ENCODE assay signal across 15 mouse cellular contexts in the genomic region with DNA sequence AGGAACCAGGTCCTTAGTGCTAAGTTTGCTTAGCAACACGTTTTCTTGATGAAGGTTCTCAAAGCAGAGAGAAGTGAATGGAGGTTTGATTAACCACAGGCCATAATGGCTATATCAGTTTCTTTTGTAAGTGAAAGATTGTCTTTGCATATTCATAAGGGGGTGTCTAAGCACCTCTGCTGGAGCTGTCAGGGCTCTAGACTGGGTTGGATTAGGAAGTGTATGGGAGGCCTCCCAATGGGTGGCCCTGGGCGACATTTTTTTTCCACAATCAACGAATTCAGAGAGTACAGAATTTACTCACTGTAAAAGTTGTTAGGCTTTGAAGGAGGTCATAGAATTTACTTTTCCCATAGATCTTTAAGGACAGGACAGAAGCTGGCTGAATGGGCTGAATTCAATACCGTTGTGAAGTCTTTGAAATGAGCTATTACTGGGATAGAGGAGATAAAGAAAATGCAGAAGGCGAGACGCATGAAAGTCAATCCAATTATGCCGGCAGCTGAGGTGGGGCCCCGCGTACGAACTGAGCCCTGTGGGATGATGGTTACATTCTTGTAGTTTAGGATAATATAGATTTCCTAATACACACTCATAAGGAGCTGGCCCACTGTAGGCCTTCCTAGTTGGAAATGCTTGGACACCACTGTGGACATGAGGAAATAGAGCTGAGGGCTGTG.
DNase-seq lines count a peak whose midpoint lies in the region; ATAC-seq and TF ChIP-seq lines count a peak whose summit lies in the region.
"Had no signal": no experiment of that assay in that cellular context is flagged by ENCODE, and none has a peak within 500 bp of the region (broad histone marks: within the 10 kb centered on the region; RNA-seq: fewer than 3 reads in every experiment).

No protein-coding gene starts in this region.

- DNase-seq in neural tube, embryonic 11.5 days (ENCODE audit: low spot score): peak; percentile 32
- peak; percentile 91 for DNase-seq in midbrain, embryonic 11.5 days (ENCODE audit: low spot score, missing footprints)
- DNase-seq in left cerebral cortex, adult 8-10 months (ENCODE audit: low spot score in 2 of 2): no peak
- no peak for DNase-seq in left cerebral cortex, postnatal 25 days (ENCODE audit: low spot score in 2 of 2)
- DNase-seq: cerebellum, adult 2 months; gastrocnemius, postnatal 10 days; kidney, adult 11 months; kidney, postnatal 4 days; left cerebral cortex, postnatal 4 days had no signal

- H3K9ac ChIP-seq in neural tube, embryonic 11.5 days (ENCODE audit: low read length): no peak overlapping the region
- H3K9ac ChIP-seq in neural tube, embryonic 15.5 days (replicated peaks): no peak overlapping the region
- no peak overlapping the region for H3K9ac ChIP-seq in forebrain, embryonic 16.5 days (replicated peaks; ENCODE audit: low read depth, low read length)
- no peak overlapping the region for H3K9ac ChIP-seq in midbrain, embryonic 11.5 days (ENCODE audit: low read length)
- H3K9ac ChIP-seq in intestine, postnatal 0 days (ENCODE audit: low read depth, low read length): no peak overlapping the region
- H3K9ac ChIP-seq: lung, embryonic 15.5 days had no signal

- TF ChIP-seq CTCF in intestine, postnatal 0 days (IDR thresholded peaks at IDR 0.05; ENCODE audit: low read depth): no peak

- intact Hi-C loops in left cerebral cortex, postnatal 25 days (cut with DNase I): no loop called here

- 60% methylated on average over 10 of the region's 10 CpGs for WGBS in neural tube, embryonic 11.5 days
- 32% methylated on average over 10 of the region's 10 CpGs for WGBS in neural tube, embryonic 15.5 days
- 5% methylated on average over 10 of the region's 10 CpGs for WGBS in forebrain, embryonic 16.5 days
- WGBS in midbrain, embryonic 11.5 days: 28% methylated on average over 10 of the region's 10 CpGs
- 76% methylated on average over 10 of the region's 10 CpGs for WGBS in intestine, postnatal 0 days

- 0 out of 2 replicates have a peak overlapping the region, but pooled peaks have one; percentile 34 for H3K27ac ChIP-seq in neural tube, embryonic 11.5 days (ENCODE audit: low read depth, low read length)
- no peak overlapping the region for H3K27ac ChIP-seq in neural tube, embryonic 15.5 days (replicated peaks)
- peak overlapping the region; percentile 25 for H3K27ac ChIP-seq in forebrain, embryonic 16.5 days (ENCODE audit: low read length)
- peak overlapping the region; percentile 32; the same call in 1 of the 2 replicates for H3K27ac ChIP-seq in midbrain, embryonic 11.5 days (ENCODE audit: low read depth, low read length)
- H3K27ac ChIP-seq in intestine, postnatal 0 days (ENCODE audit: low read depth, low read length): no peak overlapping the region
- H3K27ac ChIP-seq: heart, embryonic 10.5 days; lung, embryonic 15.5 days had no signal

- no peaks in the 10 kb centered on the region for H3K27me3 ChIP-seq in neural tube, embryonic 11.5 days (ENCODE audit: control insufficient read depth, insufficient read depth, low read length)
- H3K27me3 ChIP-seq in neural tube, embryonic 15.5 days (replicated peaks): no peaks in the 10 kb centered on the region
- H3K27me3 ChIP-seq in forebrain, embryonic 16.5 days (replicated peaks; ENCODE audit: control insufficient read depth, insufficient read depth, low read length): no peaks in the 10 kb centered on the region
- no peaks in the 10 kb centered on the region for H3K27me3 ChIP-seq in midbrain, embryonic 11.5 days (ENCODE audit: control insufficient read depth, insufficient read depth, low read length)
- H3K27me3 ChIP-seq in intestine, postnatal 0 days (replicated peaks; ENCODE audit: control insufficient read depth, insufficient read depth, low read length): no peaks in the 10 kb centered on the region
- H3K27me3 ChIP-seq: lung, embryonic 15.5 days had no signal

- H3K4me2 ChIP-seq in neural tube, embryonic 11.5 days (ENCODE audit: low read depth): no peak overlapping the region
- H3K4me2 ChIP-seq in neural tube, embryonic 15.5 days: no peak overlapping the region
- H3K4me2 ChIP-seq in forebrain, embryonic 16.5 days (ENCODE audit: low read length): no peak overlapping the region
- H3K4me2 ChIP-seq in midbrain, embryonic 11.5 days: 0 out of 2 replicates have a peak overlapping the region, but pooled peaks have one; percentile 3
- no peak overlapping the region for H3K4me2 ChIP-seq in intestine, postnatal 0 days (replicated peaks; ENCODE audit: low read depth)
- H3K4me2 ChIP-seq: liver, embryonic 11.5 days; lung, embryonic 15.5 days had no signal

- peak; percentile 89 for ATAC-seq in neural tube, embryonic 11.5 days (ENCODE audit: insufficient read depth, low FRiP score, low TSS enrichment)
- no peak for ATAC-seq in neural tube, embryonic 15.5 days (ENCODE audit: low FRiP score)
- ATAC-seq in forebrain, embryonic 16.5 days: peak; percentile 90
- ATAC-seq in midbrain, embryonic 11.5 days (ENCODE audit: low FRiP score): peak; percentile 76
- ATAC-seq in intestine, postnatal 0 days: no peak

- no peaks in the 10 kb centered on the region for H3K9me3 ChIP-seq in neural tube, embryonic 11.5 days (ENCODE audit: control insufficient read depth, low read length)
- H3K9me3 ChIP-seq in neural tube, embryonic 15.5 days (replicated peaks): no peaks in the 10 kb centered on the region
- H3K9me3 ChIP-seq in forebrain, embryonic 16.5 days (ENCODE audit: control insufficient read depth, low read length): no peaks in the 10 kb centered on the region
- H3K9me3 ChIP-seq in midbrain, embryonic 11.5 days (ENCODE audit: control insufficient read depth, low read length): no peaks in the 10 kb centered on the region
- H3K9me3 ChIP-seq in intestine, postnatal 0 days (ENCODE audit: control insufficient read depth): no peaks in the 10 kb centered on the region
- H3K9me3 ChIP-seq: heart, embryonic 10.5 days; lung, embryonic 15.5 days had no signal

- H3K36me3 ChIP-seq in neural tube, embryonic 11.5 days (ENCODE audit: control insufficient read depth, insufficient read depth, low read length): no peaks in the 10 kb centered on the region; the same call in none of the 2 replicates
- H3K36me3 ChIP-seq in neural tube, embryonic 15.5 days: peaks cover 2% of the 10 kb centered on the region; the same call in 1 of the 2 replicates
- no peaks in the 10 kb centered on the region for H3K36me3 ChIP-seq in forebrain, embryonic 16.5 days (ENCODE audit: control insufficient read depth, insufficient read depth)
- H3K36me3 ChIP-seq in midbrain, embryonic 11.5 days (ENCODE audit: control insufficient read depth, insufficient read depth, low read length): no peaks in the 10 kb centered on the region
- H3K36me3 ChIP-seq in intestine, postnatal 0 days (ENCODE audit: control insufficient read depth, insufficient read depth): no peaks in the 10 kb centered on the region
- H3K36me3 ChIP-seq: heart, embryonic 10.5 days; lung, embryonic 15.5 days had no signal

- H3K4me3 ChIP-seq in neural tube, embryonic 11.5 days (ENCODE audit: low read depth, low read length): no peak overlapping the region
- no peak overlapping the region for H3K4me3 ChIP-seq in neural tube, embryonic 15.5 days (replicated peaks)
- no peak overlapping the region for H3K4me3 ChIP-seq in forebrain, embryonic 16.5 days (replicated peaks; ENCODE audit: low read length)
- no peak overlapping the region for H3K4me3 ChIP-seq in midbrain, embryonic 11.5 days (ENCODE audit: low read depth, low read length)
- H3K4me3 ChIP-seq in intestine, postnatal 0 days (ENCODE audit: low read depth, low read length): no peak overlapping the region
- H3K4me3 ChIP-seq: heart, embryonic 10.5 days; lung, embryonic 15.5 days had no signal

- peaks cover 7% of the 10 kb centered on the region; the same call in 1 of the 2 replicates for H3K4me1 ChIP-seq in neural tube, embryonic 11.5 days (ENCODE audit: control insufficient read depth, insufficient read depth, low read length)
- peaks cover 17% of the 10 kb centered on the region for H3K4me1 ChIP-seq in neural tube, embryonic 15.5 days
- H3K4me1 ChIP-seq in forebrain, embryonic 16.5 days (replicated peaks; ENCODE audit: control insufficient read depth, insufficient read depth, low read length): peaks cover 17% of the 10 kb centered on the region
- peaks cover 19% of the 10 kb centered on the region for H3K4me1 ChIP-seq in midbrain, embryonic 11.5 days (ENCODE audit: control insufficient read depth, insufficient read depth, low read length)
- no peaks in the 10 kb centered on the region for H3K4me1 ChIP-seq in intestine, postnatal 0 days (replicated peaks; ENCODE audit: control insufficient read depth, insufficient read depth, low read length)
- H3K4me1 ChIP-seq: heart, embryonic 10.5 days; lung, embryonic 15.5 days had no signal

Comparison
In these comparisons a context has a peak if more than half of its experiments do, and no peak if none do; other contexts are left out.
1. ATAC-seq: peak in neural tube, embryonic 11.5 days (single experiment), forebrain, embryonic 16.5 days (single experiment) and midbrain, embryonic 11.5 days (single experiment); none in neural tube, embryonic 15.5 days (single experiment) and intestine, postnatal 0 days (single experiment).
2. H3K27ac ChIP-seq: peak in neural tube, embryonic 11.5 days (single experiment), forebrain, embryonic 16.5 days (single experiment) and midbrain, embryonic 11.5 days (single experiment); none in neural tube, embryonic 15.5 days (single experiment) and intestine, postnatal 0 days (single experiment).
3. DNase-seq: peak in neural tube, embryonic 11.5 days (single experiment) and midbrain, embryonic 11.5 days (single experiment); none in left cerebral cortex, adult 8-10 months (0 of 2) and left cerebral cortex, postnatal 25 days (0 of 2).